Mouse (Mus musculus): ENCODE results near the gene Ccnt1. TPM values are rescaled to one million over a fixed set of nuclear protein-coding genes. Genes with fewer than 3 reads are reported as not detected.
A peak's percentile ranks its signal among the peaks of the same experiment; 100 is the strongest.

Ccnt1 gene
- polyA plus RNA-seq (2014; fragmentation: Nextera tagmentation; extraction: Ambion mirVana), result 56.0 and 56.3 TPM in 2 replicates

- ATAC-seq (replicated peaks; ENCODE audit: low FRiP score), result no peak
- H3K36me3 ChIP-seq (ENCODE audit: control insufficient read depth, insufficient read depth, low read length), result no peaks in the 10 kb centered on the region
- no peak within 1 kb of the TSS for H3K4me3 ChIP-seq (ENCODE audit: low read depth, low read length)
- H3K27ac ChIP-seq (ENCODE audit: low read depth, low read length), result no peak within 1 kb of the TSS
- H3K27me3 ChIP-seq (replicated peaks; ENCODE audit: control insufficient read depth, insufficient read depth, low read length), result no peaks in the 10 kb centered on the region
- 68% methylated on average over 10 of the region's 10 CpGs for WGBS
- no peak for DNase-seq (ENCODE audit: low spot score)
- peaks cover 6% of the 10 kb centered on the region for H3K4me1 ChIP-seq (replicated peaks; ENCODE audit: control insufficient read depth, insufficient read depth, low read length)
- H3K9me3 ChIP-seq (ENCODE audit: control insufficient read depth, low read length), result no peaks in the 10 kb centered on the region
- H3K4me2 ChIP-seq, result no peak within 1 kb of the TSS
- no peak within 1 kb of the TSS for H3K9ac ChIP-seq (ENCODE audit: low read depth, low read length)
Measured at GRCm38 (mm10) chr15:98570873-98571538, at the start of gene Ccnt1, which contains the start of gene 4930415O20Rik. Gene Ccnt1, minus strand, starts transcription at chr15:98570923. Gene 4930415O20Rik, plus strand, starts transcription at chr15:98571004.

- Histone ChIP-seq H3K4me1 (replicated peaks; ENCODE audit: control insufficient read depth, insufficient read depth, low read length) (no peaks in the 10 kb centered on the region; the same call in 1 of the 2 replicates), H3K27ac (ENCODE audit: low read depth, low read length) (no peak overlapping the region), H3K9ac (ENCODE audit: low read depth, low read length) (no peak overlapping the region), H3K4me2 (peak overlapping the region; percentile 36), H3K36me3 (ENCODE audit: control insufficient read depth, insufficient read depth, low read length) (no peaks in the 10 kb centered on the region), H3K9me3 (ENCODE audit: control insufficient read depth, low read length) (no peaks in the 10 kb centered on the region), H3K4me3 (ENCODE audit: low read depth, low read length) (no peak overlapping the region), H3K27me3 (replicated peaks; ENCODE audit: control insufficient read depth, insufficient read depth, low read length) (peaks cover 14% of the 10 kb centered on the region; the same call in 1 of the 2 replicates)
- 1% methylated on average over 12 of the region's 12 CpGs for WGBS
- DNase-seq (ENCODE audit: low spot score) (peak; percentile 79), ATAC-seq (replicated peaks; ENCODE audit: low FRiP score) (no peak; the same call in 1 of the 2 replicates)
Measured at GRCm38 (mm10) chr15:98617176-98617537, 46.4 kb upstream of the Ccnt1 start.

GRCm38 (mm10) chr15:98616362-98617175 lies 45.8 kb upstream of the Ccnt1 start:
- H3K9ac ChIP-seq (ENCODE audit: low read depth, low read length), result 0 out of 2 replicates have a peak overlapping the region, but pooled peaks have one; percentile 1
- H3K4me3 ChIP-seq (ENCODE audit: low read depth, low read length), result no peak overlapping the region

GRCm38 (mm10) chr15:98615751-98616150 lies 45.0 kb upstream of the Ccnt1 start:
- Histone ChIP-seq H3K27ac (ENCODE audit: low read depth, low read length) (no peak overlapping the region), H3K4me1 (replicated peaks; ENCODE audit: control insufficient read depth, insufficient read depth, low read length) (no peaks in the 10 kb centered on the region; the same call in 1 of the 2 replicates), H3K27me3 (replicated peaks; ENCODE audit: control insufficient read depth, insufficient read depth, low read length) (peaks cover 10% of the 10 kb centered on the region; the same call in 1 of the 2 replicates), H3K9ac (ENCODE audit: low read depth, low read length) (no peak overlapping the region), H3K36me3 (ENCODE audit: control insufficient read depth, insufficient read depth, low read length) (no peaks in the 10 kb centered on the region), H3K4me2 (no peak overlapping the region), H3K9me3 (ENCODE audit: control insufficient read depth, low read length) (no peaks in the 10 kb centered on the region), H3K4me3 (ENCODE audit: low read depth, low read length) (no peak overlapping the region)
- DNase-seq (ENCODE audit: low spot score) (no peak), ATAC-seq (replicated peaks; ENCODE audit: low FRiP score) (no peak)
- 71% methylated on average over 6 of the region's 6 CpGs for WGBS

More at GRCm38 (mm10) chr15:98616362-98617175, 45.8 kb upstream of the Ccnt1 start:
- H3K9me3 ChIP-seq (ENCODE audit: control insufficient read depth, low read length), result no peaks in the 10 kb centered on the region
- WGBS, result 51% methylated on average over 20 of the region's 20 CpGs
- H3K27me3 ChIP-seq (replicated peaks; ENCODE audit: control insufficient read depth, insufficient read depth, low read length), result peaks cover 14% of the 10 kb centered on the region; the same call in 1 of the 2 replicates
- H3K27ac ChIP-seq (ENCODE audit: low read depth, low read length), result no peak overlapping the region
- H3K4me2 ChIP-seq, result peak overlapping the region; percentile 36
- no peaks in the 10 kb centered on the region; the same call in 1 of the 2 replicates for H3K4me1 ChIP-seq (replicated peaks; ENCODE audit: control insufficient read depth, insufficient read depth, low read length)
- H3K36me3 ChIP-seq (ENCODE audit: control insufficient read depth, insufficient read depth, low read length), result no peaks in the 10 kb centered on the region
- ATAC-seq (replicated peaks; ENCODE audit: low FRiP score) (no peak), DNase-seq (ENCODE audit: low spot score) (no peak)

GRCm38 (mm10) chr15:98614971-98615370 lies 44.2 kb upstream of the Ccnt1 start:
- WGBS, result 69% methylated on average over 6 of the region's 6 CpGs
- Histone ChIP-seq H3K9me3 (ENCODE audit: control insufficient read depth, low read length) (no peaks in the 10 kb centered on the region), H3K4me3 (ENCODE audit: low read depth, low read length) (no peak overlapping the region), H3K36me3 (ENCODE audit: control insufficient read depth, insufficient read depth, low read length) (no peaks in the 10 kb centered on the region), H3K27ac (ENCODE audit: low read depth, low read length) (no peak overlapping the region), H3K9ac (ENCODE audit: low read depth, low read length) (no peak overlapping the region), H3K4me2 (no peak overlapping the region), H3K4me1 (replicated peaks; ENCODE audit: control insufficient read depth, insufficient read depth, low read length) (peaks cover 5% of the 10 kb centered on the region), H3K27me3 (replicated peaks; ENCODE audit: control insufficient read depth, insufficient read depth, low read length) (peaks cover 3% of the 10 kb centered on the region; the same call in 1 of the 2 replicates)
- ATAC-seq (replicated peaks; ENCODE audit: low FRiP score), result no peak
- DNase-seq (ENCODE audit: low spot score), result no peak

- H3K4me2 ChIP-seq, result no peak overlapping the region
- no peak for DNase-seq (ENCODE audit: low spot score)
- no peaks in the 10 kb centered on the region for H3K9me3 ChIP-seq (ENCODE audit: control insufficient read depth, low read length)
- 76% methylated on average over 9 of the region's 9 CpGs for WGBS
- no peak overlapping the region for H3K27ac ChIP-seq (ENCODE audit: low read depth, low read length)
- no peak overlapping the region for H3K4me3 ChIP-seq (ENCODE audit: low read depth, low read length)
- peaks cover 8% of the 10 kb centered on the region for H3K4me1 ChIP-seq (replicated peaks; ENCODE audit: control insufficient read depth, insufficient read depth, low read length)
- 0 out of 2 replicates have a peak, but pooled peaks cover 2% of the 10 kb centered on the region for H3K27me3 ChIP-seq (replicated peaks; ENCODE audit: control insufficient read depth, insufficient read depth, low read length)
- no peak for ATAC-seq (replicated peaks; ENCODE audit: low FRiP score)
- H3K36me3 ChIP-seq (ENCODE audit: control insufficient read depth, insufficient read depth, low read length), result no peaks in the 10 kb centered on the region
- no peak overlapping the region for H3K9ac ChIP-seq (ENCODE audit: low read depth, low read length)
Measured at GRCm38 (mm10) chr15:98614551-98614950, 43.8 kb upstream of the Ccnt1 start.

- Histone ChIP-seq H3K4me3 (ENCODE audit: low read depth, low read length) (no peak overlapping the region), H3K27me3 (replicated peaks; ENCODE audit: control insufficient read depth, insufficient read depth, low read length) (0 out of 2 replicates have a peak, but pooled peaks cover 2% of the 10 kb centered on the region), H3K9me3 (ENCODE audit: control insufficient read depth, low read length) (no peaks in the 10 kb centered on the region), H3K4me1 (replicated peaks; ENCODE audit: control insufficient read depth, insufficient read depth, low read length) (peaks cover 20% of the 10 kb centered on the region), H3K27ac (ENCODE audit: low read depth, low read length) (no peak overlapping the region), H3K36me3 (ENCODE audit: control insufficient read depth, insufficient read depth, low read length) (no peaks in the 10 kb centered on the region), H3K9ac (ENCODE audit: low read depth, low read length) (no peak overlapping the region), H3K4me2 (no peak overlapping the region)
- 93% methylated on average over 3 of the region's 3 CpGs for WGBS
- DNase-seq (ENCODE audit: low spot score), result no peak
- no peak for ATAC-seq (replicated peaks; ENCODE audit: low FRiP score)
Measured at GRCm38 (mm10) chr15:98612229-98612628, 41.5 kb upstream of the Ccnt1 start.

- Histone ChIP-seq H3K4me1 (replicated peaks; ENCODE audit: control insufficient read depth, insufficient read depth, low read length) (peaks cover 38% of the 10 kb centered on the region), H3K27me3 (replicated peaks; ENCODE audit: control insufficient read depth, insufficient read depth, low read length) (no peaks in the 10 kb centered on the region)
- 8% methylated on average over 12 of the region's 12 CpGs for WGBS
Measured at GRCm38 (mm10) chr15:98610131-98610633, 39.5 kb upstream of the Ccnt1 start.

More at GRCm38 (mm10) chr15:98610131-98610633, 39.5 kb upstream of the Ccnt1 start:
- Histone ChIP-seq H3K36me3 (ENCODE audit: control insufficient read depth, insufficient read depth, low read length) (no peaks in the 10 kb centered on the region), H3K4me2 (peak overlapping the region; percentile 93), H3K9me3 (ENCODE audit: control insufficient read depth, low read length) (no peaks in the 10 kb centered on the region), H3K4me3 (ENCODE audit: low read depth, low read length) (peak overlapping the region; percentile 84), H3K9ac (ENCODE audit: low read depth, low read length) (peak overlapping the region; percentile 91), H3K27ac (ENCODE audit: low read depth, low read length) (peak overlapping the region; percentile 93; the same call in 1 of the 2 replicates)
- DNase-seq (ENCODE audit: low spot score) (no peak), ATAC-seq (replicated peaks; ENCODE audit: low FRiP score) (no peak)
